Mouse (Mus musculus): ENCODE measurements at regions not wholly inside any gene's neighbourhood (a gene's known extent, or its start where the extent isn't known, plus 50 kb on each side); places are given as distances from the start of the nearest gene placed in this dataset.

DNA sequence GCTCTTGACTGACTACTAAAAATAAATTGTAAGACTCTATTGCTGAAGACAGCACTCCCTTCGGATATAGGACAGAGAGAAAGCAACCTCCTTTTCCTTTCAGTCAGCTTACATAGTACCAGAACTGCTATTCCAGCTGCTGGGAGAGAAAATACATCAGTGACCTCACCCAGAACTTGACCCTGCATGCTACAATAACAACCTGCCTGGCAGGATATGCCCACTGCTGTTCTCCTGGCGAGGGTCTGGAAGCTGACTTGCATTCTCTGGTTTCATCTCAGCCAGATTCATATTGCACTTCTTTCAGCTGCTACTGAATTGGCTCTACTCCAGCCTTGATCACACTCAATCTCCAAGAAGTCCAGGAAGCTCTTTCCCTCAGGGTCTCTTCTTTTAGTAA, 179.1 kb upstream of the Itga4 start:
- in situ Hi-C loops (cut with MboI, MseI), result no loop called here

DNA sequence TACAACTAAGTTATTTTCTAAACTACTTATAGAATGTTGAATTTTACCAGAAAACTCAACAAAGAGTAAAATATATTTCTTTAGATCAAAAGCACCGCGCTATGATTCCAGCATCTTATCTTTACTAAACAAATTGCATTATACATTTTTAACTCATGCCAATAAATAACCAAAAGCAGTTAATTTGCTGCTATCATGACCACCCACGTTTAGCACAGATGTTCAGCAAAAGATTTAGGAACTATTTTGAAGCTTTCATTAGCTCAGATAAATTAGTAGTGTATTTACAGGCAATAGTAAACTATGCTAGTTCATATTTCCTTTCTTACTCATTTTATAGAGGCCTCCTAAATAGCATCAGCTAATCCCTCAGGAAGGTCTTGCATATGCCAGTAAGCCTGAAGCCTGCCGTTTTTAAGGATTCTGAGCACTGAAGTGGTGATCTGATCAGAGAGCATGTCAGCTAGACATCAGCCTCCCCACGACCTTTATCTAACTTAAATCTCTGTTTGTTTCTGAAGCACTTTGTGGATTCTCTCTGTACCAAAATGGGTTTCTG, 176.3 kb upstream of the Itga4 start:
- in situ Hi-C loops (cut with MboI, MseI), result no loop called here

DNA sequence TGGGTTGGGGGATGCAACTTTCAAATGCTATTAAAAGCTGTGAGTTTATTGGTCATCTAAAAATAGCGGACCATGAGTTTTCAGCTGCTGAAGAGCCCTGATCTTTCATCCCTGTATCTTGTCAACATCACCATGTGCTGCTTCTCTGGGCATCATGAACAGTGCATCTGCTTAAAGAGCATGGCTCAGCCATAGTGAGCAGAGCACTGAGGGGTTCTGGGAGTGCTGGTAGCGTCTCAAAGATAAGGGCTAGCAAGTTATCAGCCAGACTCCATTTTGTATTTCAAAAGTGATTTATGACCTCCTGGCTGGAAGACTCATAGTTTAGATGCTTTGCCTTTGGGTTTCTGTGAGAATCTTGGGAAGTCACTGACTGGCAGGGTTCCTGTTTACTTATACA, 173.5 kb upstream of the Itga4 start:
- in situ Hi-C loops (cut with MboI, MseI), result loop anchor here (5.0 kb wide), 1 partner anchor 39 kb away; no protein-coding TSS in a partner anchor

DNA sequence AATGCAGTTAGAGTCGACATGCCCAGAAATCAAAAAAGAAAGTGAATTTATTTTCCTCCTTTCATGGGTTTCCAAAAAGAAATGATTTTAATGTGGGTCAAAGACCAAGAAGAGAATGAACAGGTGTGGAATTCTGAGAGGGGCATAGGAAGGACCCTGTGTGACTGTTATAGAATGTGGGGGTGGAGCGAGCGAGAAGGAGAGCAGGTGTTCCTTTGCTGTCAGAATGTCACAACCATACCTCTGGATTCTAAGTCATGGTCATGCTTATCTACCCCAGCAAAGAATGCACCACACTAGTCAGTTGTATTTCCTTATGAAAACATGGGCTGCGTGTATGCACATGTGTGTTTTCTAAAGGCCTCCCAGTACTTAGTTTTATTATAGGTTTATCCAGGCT, 168.9 kb upstream of the Itga4 start:
- in situ Hi-C loops (cut with MboI, MseI), result no loop called here

DNA sequence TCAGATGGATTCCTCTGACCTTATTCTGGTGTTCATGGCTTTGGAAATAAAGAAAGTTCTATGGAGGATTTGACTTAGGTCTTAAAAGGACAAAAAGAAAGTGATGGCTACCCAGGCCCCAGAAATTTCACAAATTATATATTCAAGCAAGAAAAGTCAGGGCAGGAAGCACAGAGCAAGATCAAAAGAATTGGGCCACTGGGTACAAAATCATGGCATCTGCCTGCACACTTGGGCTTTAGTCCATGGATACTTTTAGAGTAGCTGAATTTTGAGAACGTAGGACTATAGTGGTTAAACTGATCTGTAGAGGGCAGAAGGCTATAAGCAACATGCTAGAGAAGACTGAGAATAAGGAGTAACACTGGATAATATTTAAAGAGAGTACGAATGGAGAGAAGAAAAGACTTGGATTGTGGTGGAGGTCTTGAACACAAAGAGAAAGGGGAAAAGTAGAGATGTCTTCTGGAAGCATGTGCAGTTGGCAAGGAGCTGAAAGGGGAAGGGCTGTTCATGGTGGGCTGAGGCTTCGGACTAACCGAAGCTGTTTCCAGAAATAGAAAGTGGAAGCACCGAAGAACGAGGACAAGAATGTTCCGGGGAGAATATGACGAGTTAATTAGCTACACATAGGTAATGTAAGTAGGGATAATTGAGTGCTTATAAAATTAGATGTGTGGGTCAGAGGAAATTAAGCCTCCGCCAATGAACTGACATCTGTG, 168.2 kb upstream of the Itga4 start:
- in situ Hi-C loops (cut with MboI, MseI), result no loop called here

DNA sequence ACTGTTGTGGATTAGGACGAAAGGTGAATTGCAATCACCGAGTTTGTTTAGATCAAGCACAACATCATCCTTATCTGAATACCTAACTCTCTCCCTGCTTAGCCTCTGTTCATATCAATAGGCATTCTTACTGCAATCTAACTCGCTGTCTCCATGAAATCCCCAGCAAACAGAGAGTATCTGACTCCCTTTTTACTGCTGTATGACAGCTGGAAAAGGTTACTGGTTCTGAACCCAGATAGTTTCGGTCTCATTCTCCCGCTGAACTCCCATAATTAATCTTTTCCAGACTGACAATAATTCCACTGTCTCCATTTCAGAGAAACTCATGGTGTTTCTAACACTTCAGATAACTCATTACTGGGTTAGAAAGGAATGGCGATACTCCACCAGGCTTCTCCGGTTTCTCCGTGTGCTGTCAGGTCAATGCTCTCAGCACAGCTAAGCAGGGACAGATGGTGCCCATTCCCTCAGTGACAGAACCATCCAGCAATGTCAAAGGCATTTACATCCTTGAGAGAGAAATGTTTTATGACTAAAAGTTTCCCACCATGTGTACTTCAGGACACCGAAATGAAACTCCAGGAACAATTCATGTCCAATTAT, 167.5 kb upstream of the Itga4 start:
- in situ Hi-C loops (cut with MboI, MseI), result no loop called here

DNA sequence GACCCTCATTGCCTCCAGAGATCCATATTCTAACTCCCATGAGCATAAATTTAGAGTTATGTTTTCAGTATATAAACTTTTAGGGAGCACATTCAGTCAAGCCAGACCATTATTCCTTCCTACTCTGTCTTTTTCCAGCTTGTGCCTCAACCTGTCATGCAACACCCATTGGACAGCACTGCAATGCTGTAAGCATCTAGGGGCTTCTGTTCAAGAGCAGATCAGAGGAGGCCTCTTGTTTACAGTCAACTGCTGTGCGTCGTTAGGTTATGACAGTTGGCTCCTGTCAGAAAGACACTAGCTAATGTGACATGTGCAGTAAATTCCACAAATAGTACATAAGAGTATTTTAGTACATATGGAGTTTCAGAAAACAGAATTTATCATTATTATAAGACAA, 165.0 kb upstream of the Itga4 start:
- in situ Hi-C loops (cut with MboI, MseI), result no loop called here

DNA sequence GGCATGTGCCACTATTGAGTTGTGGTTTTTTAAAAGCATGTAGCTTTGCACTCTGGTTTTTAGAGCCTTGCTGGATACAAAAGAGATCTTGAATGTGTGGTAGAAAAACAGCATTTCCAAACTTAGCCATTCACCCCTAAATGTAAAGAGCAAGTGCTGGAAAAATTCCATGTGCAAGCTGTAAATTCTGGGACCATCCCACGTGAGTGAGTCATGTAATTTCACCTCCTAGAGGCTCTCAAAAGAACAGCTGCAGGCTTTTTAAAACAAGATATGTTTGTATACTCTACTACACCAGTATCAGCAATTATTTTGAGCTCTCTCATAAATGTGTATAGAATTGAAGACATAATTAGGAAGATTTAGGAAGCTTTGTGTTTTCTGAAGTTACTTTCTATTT, 160.9 kb upstream of the Itga4 start:
- in situ Hi-C loops (cut with MboI, MseI), result no loop called here

DNA sequence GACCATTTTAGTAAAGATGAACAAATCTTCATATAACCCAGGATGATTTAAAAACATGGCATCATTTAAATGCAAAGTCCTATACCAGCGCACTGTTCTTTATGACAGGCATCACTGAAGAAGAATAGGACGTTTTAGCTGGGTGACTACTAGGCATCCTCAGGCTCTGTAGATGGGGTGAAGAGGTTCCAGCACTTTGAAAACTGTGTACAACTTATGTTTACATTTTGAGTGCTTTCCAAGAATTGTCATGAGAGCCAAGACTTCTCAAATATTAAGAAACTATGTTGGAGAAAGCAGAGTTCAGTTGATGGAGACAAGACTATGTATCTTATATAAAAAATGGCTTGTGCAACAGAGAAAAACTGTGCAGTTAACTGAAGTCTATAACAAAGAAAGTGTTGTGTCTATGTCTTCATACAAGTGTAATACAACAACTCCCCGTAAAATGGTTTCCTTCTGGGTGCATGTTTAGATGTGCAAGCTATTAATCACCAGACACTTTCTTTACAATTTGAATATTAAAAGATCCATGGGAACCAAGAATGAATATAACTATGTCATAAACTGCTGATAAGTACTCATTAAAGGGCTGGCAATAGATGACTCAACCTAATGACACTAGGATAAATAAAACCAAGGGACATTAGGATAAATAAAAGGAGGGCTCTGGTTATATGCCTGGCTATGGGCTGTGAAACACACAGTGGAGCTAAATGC, 158.5 kb upstream of the Itga4 start:
- in situ Hi-C loops (cut with MboI, MseI), result no loop called here

DNA sequence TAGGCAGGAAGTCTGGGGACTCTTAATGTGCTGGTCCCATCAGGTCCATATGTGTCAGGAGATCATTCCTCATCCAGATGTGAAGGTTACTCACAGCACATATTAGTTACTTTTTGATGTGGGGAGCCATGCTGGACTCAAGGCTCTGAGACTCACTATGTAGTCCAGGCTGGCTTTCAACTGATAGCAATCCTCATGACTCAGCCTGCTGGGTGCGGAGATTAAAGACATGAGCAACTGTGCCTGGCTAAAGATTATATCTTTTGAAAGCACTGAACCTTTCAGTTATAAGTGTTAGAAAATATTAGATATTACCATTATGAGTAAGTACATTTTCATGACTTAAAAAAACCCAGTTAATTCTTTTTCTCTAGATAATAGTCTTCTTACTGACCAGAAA, 155.6 kb upstream of the Itga4 start:
- in situ Hi-C loops (cut with MboI, MseI), result no loop called here

DNA sequence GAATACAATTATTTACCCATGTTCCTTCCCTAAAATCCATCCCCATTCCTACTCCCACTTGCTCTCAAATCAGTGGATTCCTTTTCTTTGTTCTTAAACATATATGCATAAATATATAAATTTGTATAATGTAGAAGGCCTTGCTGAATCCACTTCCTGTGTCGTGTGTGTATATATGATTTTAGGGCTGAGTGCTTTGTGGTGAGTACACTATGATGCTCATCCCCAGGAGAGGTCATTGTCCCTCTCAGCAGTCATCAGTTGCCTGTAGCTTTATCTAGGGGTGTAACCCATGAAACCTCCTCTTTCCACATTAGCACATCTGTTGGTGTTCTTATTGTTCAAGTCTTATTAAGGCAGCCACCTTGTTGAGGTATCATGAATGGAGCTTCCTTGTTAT, 143.6 kb upstream of the Itga4 start:
- in situ Hi-C loops (cut with MboI, MseI), result no loop called here

DNA sequence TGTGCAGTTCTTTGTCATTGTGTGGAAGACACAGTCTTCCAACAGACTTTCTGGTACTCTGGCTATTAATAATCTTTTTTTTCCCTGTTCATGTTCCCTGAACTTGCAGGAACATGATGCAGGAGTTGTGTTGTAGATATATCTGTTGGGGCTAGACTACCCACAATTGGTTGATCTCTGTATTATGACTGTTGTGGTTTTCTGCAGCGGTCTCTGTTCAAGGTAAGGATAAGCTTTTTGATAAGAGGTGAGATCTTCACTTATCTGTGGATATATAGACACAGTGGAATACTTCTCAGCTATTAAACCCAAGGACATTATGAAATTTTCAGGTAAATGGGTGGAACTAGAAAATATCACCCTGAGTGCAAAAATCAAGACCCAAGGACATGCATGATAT, 143.2 kb upstream of the Itga4 start:
- in situ Hi-C loops (cut with MboI, MseI), result no loop called here

DNA sequence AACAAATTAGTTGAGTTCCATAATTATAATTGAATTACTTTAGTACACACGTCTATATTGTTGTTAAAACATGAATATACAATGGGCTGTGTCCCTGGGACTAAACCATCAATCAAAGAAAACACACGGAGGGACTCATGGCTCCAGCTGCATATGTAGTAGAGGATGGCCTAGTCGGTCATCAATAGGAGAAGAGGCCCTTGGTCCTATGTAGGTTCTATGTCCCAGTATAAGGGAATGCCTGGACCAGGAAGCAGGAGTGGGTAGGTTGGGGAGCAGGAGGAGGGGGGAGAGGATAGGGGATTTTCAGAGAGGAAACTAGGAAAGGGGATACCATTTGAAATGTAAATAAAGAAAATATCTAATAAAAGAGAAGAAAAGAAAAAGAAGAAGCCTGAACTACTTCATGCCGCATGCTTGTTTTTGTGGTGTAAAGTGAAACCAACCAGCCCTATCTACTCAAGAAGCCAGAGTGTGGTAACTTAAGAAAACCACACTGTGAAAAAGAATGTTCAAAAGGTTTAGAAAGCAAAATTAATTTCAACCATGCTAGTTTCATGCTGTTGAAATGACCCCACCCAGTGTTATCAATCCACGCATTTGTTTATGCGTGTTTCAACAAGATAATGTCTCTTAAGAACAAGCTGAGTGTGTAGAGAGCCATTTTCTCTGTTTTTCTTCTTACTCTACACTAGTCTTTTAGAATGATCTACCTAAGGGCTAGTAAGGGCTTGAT, 134.4 kb upstream of the Itga4 start:
- in situ Hi-C loops (cut with MboI, MseI), result loop anchor here (5.0 to 10.0 kb wide), 2 partner anchors 158 to 1176 kb away; partner anchors contain the start of gene Cwc22

DNA sequence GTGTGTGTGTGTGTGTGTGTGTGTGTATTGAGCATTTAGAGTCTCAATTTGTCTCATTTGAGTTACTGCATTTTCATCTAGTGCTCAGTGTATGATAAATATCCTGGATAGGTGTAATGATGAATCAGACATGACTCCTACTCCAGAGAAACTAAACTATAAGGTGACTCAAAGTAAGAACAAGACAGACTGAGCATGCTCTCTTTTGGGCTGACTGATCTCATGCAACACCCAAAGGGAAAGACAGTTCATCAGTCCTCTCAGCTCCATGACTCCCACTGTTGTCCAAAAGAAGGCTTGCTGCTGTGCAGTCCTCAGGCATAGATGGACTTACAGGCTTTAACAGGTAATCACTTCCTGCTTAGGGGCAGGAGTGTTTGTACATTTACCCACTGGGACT, 132.7 kb upstream of the Itga4 start:
- in situ Hi-C loops (cut with MboI, MseI), result loop anchor here (5.0 to 10.0 kb wide), 2 partner anchors 160 to 1178 kb away; partner anchors contain the start of gene Cwc22

DNA sequence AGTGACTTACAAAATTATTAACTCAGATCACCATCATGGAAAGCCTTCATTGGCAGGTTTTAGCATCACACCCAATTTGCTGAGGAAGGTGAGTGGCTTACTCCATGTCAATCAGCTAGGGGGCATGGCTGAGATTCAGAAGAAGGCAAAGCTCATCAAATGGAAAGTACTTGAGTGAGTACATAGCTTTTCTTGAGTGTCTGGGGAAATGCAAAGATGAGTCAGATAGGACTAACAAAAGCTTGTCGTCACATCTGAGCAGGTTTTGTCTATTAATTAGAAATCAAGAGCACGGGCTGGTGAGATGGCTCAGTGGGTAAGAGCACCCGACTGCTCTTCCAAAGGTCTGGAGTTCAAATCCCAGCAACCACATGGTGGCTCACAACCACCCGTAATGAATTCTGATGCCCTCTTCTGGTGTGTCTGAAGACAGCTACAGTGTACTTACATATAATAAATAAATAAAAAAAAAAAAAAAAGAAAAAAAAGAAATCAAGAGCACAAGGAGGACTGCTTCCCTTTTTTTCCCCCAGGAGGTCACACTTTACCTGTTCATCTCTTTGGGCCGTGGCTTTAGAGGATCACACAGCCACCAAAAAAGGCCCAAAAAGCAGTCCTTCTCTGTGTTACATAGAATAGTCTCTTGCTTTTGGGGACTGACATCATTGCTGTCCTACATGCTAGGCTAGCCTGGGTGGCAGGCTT, 130.8 kb upstream of the Itga4 start:
- in situ Hi-C loops (cut with MboI, MseI), result loop anchor here (5.0 to 10.0 kb wide), 2 partner anchors 162 to 1180 kb away; partner anchors contain the start of gene Cwc22

DNA sequence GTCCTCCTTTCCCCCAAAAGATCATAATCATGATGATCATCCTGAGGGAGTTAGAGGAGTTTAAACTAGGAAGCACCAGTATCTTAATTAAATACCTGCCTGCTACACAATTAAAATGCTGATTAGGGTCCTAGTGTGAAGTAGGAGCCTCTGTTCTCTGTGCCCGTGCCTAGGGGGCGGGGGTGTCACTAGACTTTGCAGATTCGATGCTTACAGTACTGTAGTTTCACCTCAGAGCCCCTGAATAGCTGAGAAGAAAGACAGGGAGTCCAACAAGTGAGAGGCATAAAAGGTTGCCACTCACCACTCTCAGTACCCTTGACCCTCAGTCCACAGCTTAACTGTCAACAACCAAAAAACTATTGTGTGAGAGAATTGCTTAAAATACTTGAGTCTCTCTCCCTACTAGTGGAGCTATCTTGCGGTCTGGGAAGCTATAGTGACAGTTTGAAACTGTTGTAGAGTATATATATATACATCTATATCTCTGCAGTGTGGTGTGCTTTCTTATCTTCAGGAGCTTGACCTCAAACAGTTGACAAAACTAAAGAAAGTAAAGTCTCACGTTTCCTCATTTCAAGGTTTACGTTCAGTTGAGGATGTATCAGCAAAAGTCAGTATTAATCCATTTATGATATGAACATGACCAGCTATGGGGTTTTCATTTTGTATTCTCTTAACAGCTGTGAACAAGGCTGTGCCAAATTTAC, 128.9 kb upstream of the Itga4 start:
- in situ Hi-C loops (cut with MboI, MseI), result loop anchor here (5.0 to 10.0 kb wide), 2 partner anchors 136 to 1182 kb away; partner anchors contain the start of gene Cwc22

DNA sequence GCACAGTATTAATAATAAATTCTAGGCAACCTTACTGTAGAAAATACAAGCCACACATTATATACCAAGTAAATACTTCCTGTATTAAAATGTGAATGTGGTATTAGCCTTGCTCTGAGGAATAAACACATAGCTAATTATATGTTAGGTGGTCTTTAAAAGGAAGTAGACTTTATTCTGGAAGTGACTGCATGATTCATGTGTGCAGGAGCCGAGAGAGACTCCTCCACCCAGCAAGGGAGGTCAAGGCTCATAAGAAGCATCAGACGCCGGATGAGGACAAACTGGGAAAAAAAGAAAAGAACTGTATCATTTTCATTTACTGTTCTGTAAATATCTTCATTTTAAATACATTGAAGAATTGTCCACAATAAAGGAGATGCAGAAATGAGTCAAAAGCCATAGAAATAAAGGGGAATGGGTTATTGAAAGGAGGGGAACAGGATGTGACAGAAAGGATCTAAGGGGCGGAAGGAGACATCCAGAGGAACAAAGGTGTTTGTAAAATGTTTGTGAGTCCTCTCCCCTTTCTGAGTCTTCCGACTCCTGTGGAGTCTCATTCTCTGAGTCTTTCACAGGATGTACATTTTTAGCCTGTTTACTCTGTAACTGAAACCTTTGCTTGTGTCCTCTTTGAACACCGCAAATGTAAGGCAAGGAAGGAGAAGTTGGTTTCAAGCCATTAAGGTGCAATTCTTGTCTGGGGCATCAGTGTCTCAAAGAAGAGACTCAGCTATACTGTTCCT, 128.1 kb upstream of the Itga4 start:
- in situ Hi-C loops (cut with MboI, MseI), result loop anchor here (5.0 to 10.0 kb wide), 2 partner anchors 135 to 1182 kb away; partner anchors contain the start of gene Cwc22

DNA sequence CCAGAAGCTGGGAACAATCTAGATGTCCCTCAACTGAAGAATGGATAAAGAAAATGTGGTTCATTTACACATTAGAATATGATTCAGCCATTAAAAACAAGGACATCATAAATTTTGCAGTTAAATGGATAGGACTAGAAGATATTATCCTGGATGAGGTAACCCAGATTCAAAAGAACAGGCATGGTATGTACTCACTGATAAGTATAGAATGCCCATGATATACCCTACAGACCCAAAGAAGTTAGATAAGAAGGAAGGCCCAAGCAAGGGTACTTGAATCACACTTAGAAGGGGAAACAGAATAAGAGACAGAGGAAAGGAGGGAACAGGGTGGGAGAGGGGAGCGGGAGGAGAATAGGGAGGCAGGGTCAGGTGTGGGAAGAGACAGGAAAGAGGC, 127.4 kb upstream of the Itga4 start:
- in situ Hi-C loops (cut with MboI, MseI), result loop anchor here (5.0 to 10.0 kb wide), 2 partner anchors 134 to 1183 kb away; partner anchors contain the start of gene Cwc22

DNA sequence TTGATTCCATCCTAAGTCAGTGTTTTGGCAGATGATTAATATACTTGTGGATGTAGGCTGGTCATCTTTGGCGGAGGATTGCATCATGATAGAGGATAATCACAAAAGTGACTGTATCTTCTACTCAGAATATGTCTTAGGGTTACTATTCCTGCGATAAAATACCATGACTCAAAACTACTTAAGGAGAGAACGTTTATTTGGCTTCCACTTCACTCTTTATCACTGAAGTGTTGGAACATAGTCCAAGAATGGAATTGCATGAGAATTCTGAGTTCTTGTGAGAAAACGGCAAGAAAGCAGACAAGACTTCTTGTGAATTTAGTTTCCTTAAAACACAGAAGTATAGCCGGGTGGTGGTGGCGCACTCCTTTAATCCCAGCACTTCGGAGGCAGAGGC, 124.6 kb upstream of the Itga4 start:
- in situ Hi-C loops (cut with MboI, MseI), result no loop called here
